Mouse (Mus musculus) forebrain, postnatal 0 days (tissue): Measurements from ENCODE around the gene Hectd4. TPM values are rescaled to one million over a fixed set of nuclear protein-coding genes. Genes with fewer than 3 reads are reported as not detected.
A peak's percentile ranks its signal among the peaks of the same experiment; 100 is the strongest.

Experiments used
- ATAC-seq: fragments of 200-750 bp; cut with Nextera tagmentation; 2 replicates; pipeline ENCODE4 v1.8.0; 2017; ENCODE audit warnings: mild to moderate bottlenecking, moderate library complexity
- DNase-seq: peaks from one replicate; pipeline ENCODE4 v3.0.0-alpha.2; 2015
- H3K27ac ChIP-seq: fragments of 300-500 bp; sonication (generic); 2 replicates; pipeline ENCODE4 v1.5.1; 2014; ENCODE audit warnings: low read depth, mild to moderate bottlenecking, antibody characterized with exemption, low read length, moderate library complexity, mixed read lengths
- H3K27me3 ChIP-seq: fragments of 300-500 bp; sonication (generic); 2 replicates; pipeline ENCODE4 v1.6.1; 2014; ENCODE audit warnings: mild to moderate bottlenecking, low read length, mixed read lengths; ENCODE audit not compliant: insufficient read depth
- H3K36me3 ChIP-seq: fragments of 300-500 bp; sonication (generic); 2 replicates; pipeline ENCODE4 v1.6.1; 2014; ENCODE audit warnings: mild to moderate bottlenecking, moderate library complexity; ENCODE audit not compliant: insufficient read depth
- H3K4me1 ChIP-seq: fragments of 300-500 bp; sonication (generic); 2 replicates; pipeline ENCODE4 v1.6.1; 2014; ENCODE audit warnings: antibody characterized with exemption; ENCODE audit not compliant: insufficient read depth
- H3K4me2 ChIP-seq: fragments of 300-500 bp; sonication (generic); 2 replicates; pipeline ENCODE4 v1.6.1; 2014; ENCODE audit warnings: low read depth, mild to moderate bottlenecking, moderate library complexity
- H3K4me3 ChIP-seq: fragments of 300-500 bp; sonication (generic); 2 replicates; pipeline ENCODE4 v1.5.1; 2014; ENCODE audit warnings: low read depth, low read length, mixed read lengths
- H3K9ac ChIP-seq: fragments of 300-500 bp; sonication (generic); 2 replicates; pipeline ENCODE4 v1.6.1; 2014; ENCODE audit warnings: mild to moderate bottlenecking
- H3K9me3 ChIP-seq: fragments of 300-500 bp; sonication (generic); 2 replicates; pipeline ENCODE4 v1.6.1; 2016; ENCODE audit warnings: low read length
- CTCF ChIP-seq: sonication (generic); IDR thresholded peaks from 2 replicates; pipeline ENCODE4 v1.5.1; 2016; ENCODE audit warnings: antibody characterized with exemption, control low read depth, low read depth
- WGBS: fragments of 180-500 bp; shearing (Covaris S2); extraction: QIAGEN DNeasy Blood & Tissue Kit; methylation state at CpG from one replicate; pipeline ENCODE4 v1.1.7; 2014; 5-methylcytosine and 5-hydroxymethylcytosine counted together
- polyA plus RNA-seq: library from polyadenylated mRNA; unstranded; fragments of >200 nt; fragmentation: Nextera tagmentation; extraction: Ambion mirVana; gene quantifications from 2 replicates; pipeline ENCODE4 v1.2.1, GENCODE M21; 2015
- total RNA-seq: library from RNA; depleted of rRNA; stranded (reverse); fragments of >200 nt; gene quantifications from 2 replicates; pipeline ENCODE4 v1.2.3, GENCODE M21; 2014

Hectd4 gene
- total and polyA plus RNA-seq, 2 experiments from 2014 or later: 14.0 to 107 TPM

GRCm38 (mm10) chr5:121187580-121188001, 32.4 kb upstream of the Hectd4 start:
- Histone ChIP-seq H3K4me3 (no peak overlapping the region), H3K4me2 (no peak overlapping the region), H3K9ac (no peak overlapping the region), H3K27me3 (no peaks in the 10 kb centered on the region), H3K27ac (no peak overlapping the region), H3K36me3 (no peaks in the 10 kb centered on the region), H3K4me1 (peaks cover 6% of the 10 kb centered on the region), H3K9me3 (no peaks in the 10 kb centered on the region)
- no peak for TF ChIP-seq CTCF
- DNase-seq (no peak), ATAC-seq (no peak)
- 91% methylated on average over 8 of the region's 8 CpGs for WGBS

GRCm38 (mm10) chr5:121188265-121188664, 31.8 kb upstream of the Hectd4 start:
- H3K9me3 ChIP-seq: no peaks in the 10 kb centered on the region
- H3K27me3 ChIP-seq: no peaks in the 10 kb centered on the region
- 92% methylated on average over 9 of the region's 9 CpGs for WGBS
- no peak overlapping the region for H3K4me3 ChIP-seq
- H3K27ac ChIP-seq: no peak overlapping the region
- DNase-seq (no peak), ATAC-seq (no peak)
- no peaks in the 10 kb centered on the region for H3K36me3 ChIP-seq
- H3K4me2 ChIP-seq: no peak overlapping the region
- peaks cover 6% of the 10 kb centered on the region for H3K4me1 ChIP-seq
- H3K9ac ChIP-seq: no peak overlapping the region
- TF ChIP-seq CTCF: no peak

- TF ChIP-seq CTCF: no peak
- H3K27ac ChIP-seq: no peak overlapping the region
- no peaks in the 10 kb centered on the region for H3K36me3 ChIP-seq
- H3K4me3 ChIP-seq: no peak overlapping the region
- no peak overlapping the region for H3K4me2 ChIP-seq
- peaks cover 6% of the 10 kb centered on the region for H3K4me1 ChIP-seq
- ATAC-seq (no peak), DNase-seq (no peak)
- H3K27me3 ChIP-seq: no peaks in the 10 kb centered on the region
- 82% methylated on average over 9 of the region's 9 CpGs for WGBS
- no peaks in the 10 kb centered on the region for H3K9me3 ChIP-seq
- no peak overlapping the region for H3K9ac ChIP-seq
These were observed 30.8 kb upstream of the Hectd4 start for GRCm38 (mm10) chr5:121189182-121189581.

GRCm38 (mm10) chr5:121190210-121190835, 29.7 kb upstream of the Hectd4 start:
- peak overlapping the region; percentile 88 for H3K4me3 ChIP-seq
- no peaks in the 10 kb centered on the region for H3K9me3 ChIP-seq
- peak overlapping the region; percentile 85 for H3K4me2 ChIP-seq
- whole genome bisulfite sequencing: 28% methylated on average over 21 of the region's 21 CpGs
- no peaks in the 10 kb centered on the region for H3K36me3 ChIP-seq
- no peak for TF ChIP-seq CTCF
- H3K9ac ChIP-seq: peak overlapping the region; percentile 82
- ATAC-seq: no peak
- peaks cover 6% of the 10 kb centered on the region for H3K4me1 ChIP-seq
- DNase-seq: no peak
- H3K27me3 ChIP-seq: no peaks in the 10 kb centered on the region
- peak overlapping the region; percentile 78 for H3K27ac ChIP-seq

- no peak for TF ChIP-seq CTCF
- Histone ChIP-seq H3K9ac (peak within 1 kb of the TSS; percentile 82), H3K4me2 (peak within 1 kb of the TSS; percentile 85), H3K9me3 (no peaks in the 10 kb centered on the region), H3K27me3 (no peaks in the 10 kb centered on the region), H3K4me3 (peak within 1 kb of the TSS; percentile 88), H3K4me1 (peaks cover 6% of the 10 kb centered on the region), H3K27ac (peak within 1 kb of the TSS; percentile 78), H3K36me3 (no peaks in the 10 kb centered on the region)
- peak; percentile 93 for DNase-seq
- peak; percentile 96 for ATAC-seq
- WGBS: 2% methylated on average over 87 of the region's 98 CpGs
These were observed 29.0 kb upstream of the Hectd4 start, which contains the start of gene Ptpn11 for GRCm38 (mm10) chr5:121190836-121191583. TSS of gene Ptpn11 (minus strand) at chr5:121191397.

GRCm38 (mm10) chr5:121191584-121191906, 28.5 kb upstream of the Hectd4 start:
- peak overlapping the region; percentile 85 for H3K4me2 ChIP-seq
- H3K4me1 ChIP-seq: peaks cover 6% of the 10 kb centered on the region
- peak; percentile 54 for ATAC-seq
- DNase-seq: no peak
- H3K27ac ChIP-seq: peak overlapping the region; percentile 78
- H3K4me3 ChIP-seq: peak overlapping the region; percentile 88
- peaks cover under 1% of the 10 kb centered on the region; the same call in 1 of the 2 replicates for H3K27me3 ChIP-seq
- 11% methylated on average over 17 of the region's 17 CpGs for WGBS
- TF ChIP-seq CTCF: no peak
- H3K9me3 ChIP-seq: no peaks in the 10 kb centered on the region
- no peaks in the 10 kb centered on the region for H3K36me3 ChIP-seq
- H3K9ac ChIP-seq: peak overlapping the region; percentile 82

- 13% methylated on average over 1 of the region's 1 CpGs for WGBS
These were observed 25.8 kb upstream of the Hectd4 start for GRCm38 (mm10) chr5:121194173-121194572.

More at GRCm38 (mm10) chr5:121194173-121194572, 25.8 kb upstream of the Hectd4 start:
- H3K27ac ChIP-seq: no peak overlapping the region
- H3K9me3 ChIP-seq: no peaks in the 10 kb centered on the region
- H3K36me3 ChIP-seq: no peaks in the 10 kb centered on the region
- peaks cover 6% of the 10 kb centered on the region for H3K4me1 ChIP-seq
- no peak overlapping the region for H3K9ac ChIP-seq
- TF ChIP-seq CTCF: no peak
- no peak for ATAC-seq
- H3K4me2 ChIP-seq: no peak overlapping the region
- H3K4me3 ChIP-seq: no peak overlapping the region
- DNase-seq: no peak
- peaks cover 4% of the 10 kb centered on the region; the same call in 1 of the 2 replicates for H3K27me3 ChIP-seq
